Mouse (Mus musculus) liver, postnatal 0 days (tissue): ENCODE data around the gene Eif4g2. TPM values are rescaled to one million over a fixed set of nuclear protein-coding genes. Genes with fewer than 3 reads are reported as not detected.

Source experiments
- ATAC-seq: fragments of 200-750 bp; cut with Nextera tagmentation; 2 replicates; pipeline ENCODE4 v1.8.0; 2017; ENCODE audit warnings: mild to moderate bottlenecking, moderate library complexity
- DNase-seq: peaks from one replicate; pipeline ENCODE4 v3.0.0-alpha.2; 2016
- H3K27ac ChIP-seq: fragments of 300-500 bp; sonication (generic); 2 replicates; pipeline ENCODE4 v1.5.1; 2014; ENCODE audit warnings: antibody characterized with exemption, moderate library complexity, mild to moderate bottlenecking, low read depth
- H3K27me3 ChIP-seq: fragments of 300-500 bp; sonication (generic); 2 replicates; pipeline ENCODE4 v1.6.1; 2014; ENCODE audit warnings: low read length, control low read depth, mixed read lengths; ENCODE audit not compliant: insufficient read depth
- H3K36me3 ChIP-seq: fragments of 300-500 bp; sonication (generic); replicated peaks from 2 replicates; pipeline ENCODE4 v1.6.1; 2014; ENCODE audit warnings: mild to moderate bottlenecking, control low read depth, low read length, moderate library complexity, mixed read lengths; ENCODE audit not compliant: insufficient read depth
- H3K4me1 ChIP-seq: fragments of 300-500 bp; sonication (generic); 2 replicates; pipeline ENCODE4 v1.6.1; 2014; ENCODE audit warnings: antibody characterized with exemption, mild to moderate bottlenecking, control low read depth; ENCODE audit not compliant: insufficient read depth
- H3K4me2 ChIP-seq: fragments of 300-500 bp; sonication (generic); 2 replicates; pipeline ENCODE4 v1.6.1; 2014; ENCODE audit warnings: low read depth, mild to moderate bottlenecking, low read length, moderate library complexity, mixed read lengths
- H3K4me3 ChIP-seq: fragments of 300-500 bp; sonication (generic); 2 replicates; pipeline ENCODE4 v1.5.1; 2014; ENCODE audit warnings: low read depth, low read length
- H3K9ac ChIP-seq: fragments of 300-500 bp; sonication (generic); replicated peaks from 2 replicates; pipeline ENCODE4 v1.6.1; 2014; ENCODE audit warnings: mild to moderate bottlenecking, moderate library complexity
- H3K9me3 ChIP-seq: fragments of 300-500 bp; sonication (generic); 2 replicates; pipeline ENCODE4 v1.6.1; 2016; ENCODE audit warnings: mild to moderate bottlenecking, control low read depth, low read length, mixed read lengths
- CTCF ChIP-seq: sonication (generic); IDR thresholded peaks from 2 replicates; pipeline ENCODE4 v1.5.1; 2016; ENCODE audit warnings: antibody characterized with exemption, low read depth
- EP300 ChIP-seq: IDR thresholded peaks from 2 replicates; pipeline ENCODE4 v1.6.1; 2016; ENCODE audit warnings: antibody characterized with exemption, low read depth, mild to moderate bottlenecking
- WGBS: fragments of 180-500 bp; shearing (Covaris S2); extraction: QIAGEN DNeasy Blood & Tissue Kit; methylation state at CpG from one replicate; pipeline ENCODE4 v1.1.7; 2014; ENCODE audit not compliant: insufficient replicate concordance; 5-methylcytosine and 5-hydroxymethylcytosine counted together
- polyA plus RNA-seq: library from polyadenylated mRNA; unstranded; fragments of >200 nt; fragmentation: Nextera tagmentation; extraction: Ambion mirVana; gene quantifications from 2 replicates; pipeline ENCODE4 v1.2.1, GENCODE M21; 2015

Eif4g2 gene
- polyA plus RNA-seq, 1 experiment from 2014 or later, result 200 TPM

DNA sequence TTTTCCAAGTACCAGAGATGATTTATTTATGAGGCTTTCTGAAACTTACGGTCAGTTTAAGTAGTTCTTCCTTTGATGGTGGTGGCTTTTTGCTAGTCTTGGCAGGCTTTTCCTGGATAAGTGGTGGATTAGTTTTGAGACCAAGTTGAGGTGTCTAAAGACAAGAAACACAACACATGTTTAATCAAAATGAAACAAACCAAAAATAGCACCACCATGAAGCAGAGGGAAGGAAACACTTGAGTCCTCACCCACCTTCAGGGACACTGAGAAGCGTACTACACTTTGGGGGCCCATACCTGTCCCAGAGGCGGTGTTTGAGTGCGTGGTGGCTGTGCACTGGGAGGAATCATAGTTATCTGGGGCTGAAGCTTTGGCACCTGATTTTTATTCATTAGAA lies 7.5 kb downstream of the Eif4g2 start:
- Histone ChIP-seq H3K9me3 (no peaks in the 10 kb centered on the region), H3K27ac (no peak overlapping the region), H3K27me3 (no peaks in the 10 kb centered on the region), H3K9ac (no peak overlapping the region), H3K4me3 (no peak overlapping the region), H3K36me3 (peaks cover 93% of the 10 kb centered on the region), H3K4me1 (peaks cover 9% of the 10 kb centered on the region), H3K4me2 (no peak overlapping the region)
- ATAC-seq (no peak), DNase-seq (no peak)
- WGBS, result 94% methylated on average over 4 of the region's 4 CpGs
- TF ChIP-seq EP300 (no peak), CTCF (no peak)

DNA sequence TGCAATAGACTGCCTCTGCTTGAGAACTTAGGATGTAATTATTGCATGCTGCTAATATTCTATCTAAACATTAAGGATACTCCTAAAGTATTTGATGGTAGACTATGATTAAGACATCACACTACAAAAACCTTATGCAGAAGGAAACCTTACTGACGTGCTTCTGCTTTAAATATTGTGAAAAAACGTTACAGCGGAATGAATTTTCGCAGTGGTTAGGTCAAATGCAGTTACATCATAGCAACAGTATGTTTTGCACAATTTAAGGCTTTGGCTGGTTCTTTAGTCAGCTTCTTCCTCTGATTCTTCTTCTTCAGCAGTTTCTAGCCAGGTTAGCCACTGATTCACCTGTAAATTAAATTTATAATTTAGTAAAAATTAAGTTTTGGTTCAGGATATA lies 10.4 kb downstream of the Eif4g2 start:
- no peaks in the 10 kb centered on the region for H3K27me3 ChIP-seq
- no peak overlapping the region for H3K9ac ChIP-seq
- ATAC-seq, result no peak
- H3K4me1 ChIP-seq, result 0 out of 2 replicates have a peak, but pooled peaks cover 2% of the 10 kb centered on the region
- no peak overlapping the region for H3K4me2 ChIP-seq
- DNase-seq, result no peak
- no peak overlapping the region for H3K4me3 ChIP-seq
- H3K9me3 ChIP-seq, result peaks cover 11% of the 10 kb centered on the region
- TF ChIP-seq EP300, result no peak
- no peak for TF ChIP-seq CTCF
- peaks cover 92% of the 10 kb centered on the region for H3K36me3 ChIP-seq
- WGBS, result 85% methylated on average over 4 of the region's 4 CpGs
- no peak overlapping the region for H3K27ac ChIP-seq

DNA sequence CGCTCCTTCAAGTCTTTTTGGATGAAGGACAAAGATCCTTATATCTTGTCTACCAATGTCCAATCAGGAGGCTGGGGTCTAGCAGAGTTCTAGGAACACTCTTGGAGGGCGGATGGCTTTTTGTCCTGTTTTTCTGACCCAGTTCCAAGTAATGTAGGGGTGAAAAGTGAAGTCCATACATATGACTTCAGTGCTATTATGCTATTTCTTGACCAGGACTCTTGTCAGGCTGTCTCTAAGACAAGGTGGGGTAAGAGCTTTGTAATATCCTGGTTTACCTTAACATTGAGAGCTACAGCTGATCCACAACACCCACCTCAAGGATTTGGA lies 12.7 kb downstream of the Eif4g2 start:
- H3K4me2 ChIP-seq, result no peak overlapping the region
- no peaks in the 10 kb centered on the region for H3K4me1 ChIP-seq
- no peak overlapping the region for H3K9ac ChIP-seq
- H3K27me3 ChIP-seq, result no peaks in the 10 kb centered on the region
- H3K27ac ChIP-seq, result no peak overlapping the region
- no peak for TF ChIP-seq CTCF
- no peak overlapping the region for H3K4me3 ChIP-seq
- peaks cover 71% of the 10 kb centered on the region for H3K36me3 ChIP-seq
- WGBS, result 99% methylated on average over 2 of the region's 2 CpGs
- DNase-seq, result no peak
- peak; percentile 32 for ATAC-seq
- H3K9me3 ChIP-seq, result peaks cover 11% of the 10 kb centered on the region

DNA sequence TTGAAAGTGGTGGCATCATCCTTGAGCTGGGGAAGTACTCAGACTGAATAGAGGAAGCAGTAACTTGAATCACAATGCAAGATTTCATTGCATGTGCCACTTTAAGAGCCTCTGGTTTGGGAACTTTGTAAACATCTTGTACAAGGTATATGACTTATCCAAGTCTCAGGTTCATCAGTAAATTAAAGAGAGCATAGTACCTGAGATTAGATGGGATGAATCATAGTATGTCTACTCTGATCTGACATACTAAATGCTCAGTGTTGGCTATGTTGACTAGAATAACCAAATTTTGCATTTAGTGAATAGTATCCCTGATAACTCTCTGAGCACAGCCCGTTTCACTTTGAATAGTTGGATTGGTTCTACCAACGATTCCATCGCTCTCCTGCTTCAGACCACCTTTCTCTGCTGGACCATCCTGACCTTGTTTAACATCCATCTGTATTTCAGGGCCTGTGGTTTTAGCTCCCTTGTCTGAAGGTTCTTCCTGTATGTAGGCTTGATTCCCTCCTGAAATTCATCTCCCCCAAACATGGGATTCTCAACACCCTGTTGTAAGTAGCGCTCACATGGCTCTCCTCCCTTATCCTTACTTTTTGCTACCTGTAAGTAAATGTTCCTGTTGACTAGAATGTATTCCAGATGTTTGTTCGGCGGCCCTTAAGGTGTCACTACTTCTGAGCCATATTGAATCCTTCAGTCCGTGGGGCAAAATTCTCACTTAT lies 13.2 kb downstream of the Eif4g2 start:
- Histone ChIP-seq H3K9me3 (peaks cover 11% of the 10 kb centered on the region), H3K9ac (no peak overlapping the region), H3K36me3 (peaks cover 66% of the 10 kb centered on the region), H3K4me2 (no peak overlapping the region), H3K27me3 (no peaks in the 10 kb centered on the region), H3K27ac (no peak overlapping the region), H3K4me3 (no peak overlapping the region), H3K4me1 (no peaks in the 10 kb centered on the region)
- ATAC-seq, result peak; percentile 24
- no peak for TF ChIP-seq EP300
- no peak for TF ChIP-seq CTCF
- no peak for DNase-seq
- 94% methylated on average over 7 of the region's 7 CpGs for WGBS

DNA sequence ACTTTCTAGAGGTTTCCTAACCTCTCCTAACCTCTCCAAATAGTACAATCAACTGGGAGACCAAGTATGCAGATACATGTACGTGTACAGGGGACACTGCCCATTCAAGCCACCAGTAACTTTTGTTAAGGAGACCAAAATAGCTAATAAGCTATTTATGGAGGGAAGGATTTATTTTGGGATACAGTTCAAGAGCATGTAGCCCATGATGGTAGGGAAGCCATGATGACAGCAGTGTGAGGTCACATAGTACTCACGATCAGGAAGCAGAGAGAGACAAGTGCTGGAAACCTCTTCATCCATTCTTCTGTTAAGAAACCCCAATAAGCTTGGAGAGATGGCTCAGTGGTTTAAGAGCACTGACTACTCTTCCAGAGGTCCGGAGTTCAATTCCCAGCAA lies 14.6 kb downstream of the Eif4g2 start:
- 94% methylated on average over 3 of the region's 3 CpGs for WGBS
- H3K27ac ChIP-seq, result no peak overlapping the region
- DNase-seq (no peak), ATAC-seq (no peak)
- TF ChIP-seq CTCF, result no peak
- TF ChIP-seq EP300, result no peak
- no peak overlapping the region for H3K4me2 ChIP-seq
- H3K4me3 ChIP-seq, result no peak overlapping the region
- no peaks in the 10 kb centered on the region for H3K27me3 ChIP-seq
- peaks cover 53% of the 10 kb centered on the region for H3K36me3 ChIP-seq
- H3K4me1 ChIP-seq, result no peaks in the 10 kb centered on the region
- H3K9ac ChIP-seq, result no peak overlapping the region
- peaks cover 11% of the 10 kb centered on the region for H3K9me3 ChIP-seq

DNA sequence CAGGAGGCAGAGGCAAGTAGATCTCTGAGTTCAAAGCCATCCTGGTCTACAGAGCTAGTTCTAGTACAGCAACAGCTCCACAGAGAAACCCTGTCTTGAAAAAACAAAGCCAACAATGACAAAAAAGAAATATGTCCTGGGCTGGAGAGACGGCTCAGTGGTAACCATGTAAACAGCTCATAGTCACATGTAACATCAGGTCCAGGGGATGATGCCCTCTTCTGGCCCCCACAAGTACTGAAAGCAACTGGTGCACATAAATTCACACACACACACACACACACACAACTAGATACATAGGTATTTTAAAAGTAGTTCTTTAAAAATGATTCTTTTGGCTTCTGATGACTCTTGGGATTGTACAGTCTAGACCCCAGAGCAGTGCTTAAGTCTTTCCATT lies 19.9 kb downstream of the Eif4g2 start:
- Histone ChIP-seq H3K4me3 (no peak overlapping the region), H3K36me3 (peaks cover 5% of the 10 kb centered on the region), H3K4me1 (no peaks in the 10 kb centered on the region), H3K4me2 (no peak overlapping the region), H3K9me3 (peaks cover 4% of the 10 kb centered on the region), H3K27me3 (no peaks in the 10 kb centered on the region), H3K27ac (no peak overlapping the region), H3K9ac (no peak overlapping the region)
- ATAC-seq, result no peak
- DNase-seq, result no peak
- WGBS, result 94% methylated on average over 1 of the region's 1 CpGs
- TF ChIP-seq EP300 (no peak), CTCF (no peak)
